Mouse (Mus musculus) intestine, postnatal 0 days (tissue): ENCODE measurements at regions not wholly inside any gene's neighbourhood (a gene's known extent, or its start where the extent isn't known, plus 50 kb on each side); places are given as distances from the start of the nearest gene placed in this dataset.

Experiments
- ATAC-seq: fragments of 200-750 bp; cut with Nextera tagmentation; 2 replicates; pipeline ENCODE4 v1.8.0; 2017; ENCODE audit warnings: mild to moderate bottlenecking, moderate TSS enrichment, moderate library complexity
- H3K27ac ChIP-seq: fragments of 300-500 bp; sonication (generic); 2 replicates; pipeline ENCODE4 v1.5.1; 2014; ENCODE audit warnings: mild to moderate bottlenecking, low read depth, low read length, moderate library complexity
- H3K27me3 ChIP-seq: fragments of 300-500 bp; sonication (generic); replicated peaks from 2 replicates; pipeline ENCODE4 v1.6.1; 2014; ENCODE audit warnings: low read length, mixed read lengths; ENCODE audit not compliant: control insufficient read depth, insufficient read depth
- H3K36me3 ChIP-seq: fragments of 300-500 bp; sonication (generic); 2 replicates; pipeline ENCODE4 v1.6.1; 2014; ENCODE audit warnings: mild to moderate bottlenecking, moderate library complexity; ENCODE audit not compliant: control insufficient read depth, insufficient read depth
- H3K4me1 ChIP-seq: fragments of 300-500 bp; sonication (generic); replicated peaks from 2 replicates; pipeline ENCODE4 v1.6.1; 2014; ENCODE audit warnings: antibody characterized with exemption, low read length, mixed read lengths; ENCODE audit not compliant: control insufficient read depth, insufficient read depth
- H3K4me2 ChIP-seq: fragments of 300-500 bp; sonication (generic); replicated peaks from 2 replicates; pipeline ENCODE4 v1.6.1; 2014; ENCODE audit warnings: low read depth, mild to moderate bottlenecking, moderate library complexity
- H3K4me3 ChIP-seq: fragments of 300-500 bp; sonication (generic); 2 replicates; pipeline ENCODE4 v1.5.1; 2014; ENCODE audit warnings: low read depth, low read length
- H3K9ac ChIP-seq: fragments of 300-500 bp; sonication (generic); 2 replicates; pipeline ENCODE4 v1.6.1; 2014; ENCODE audit warnings: mild to moderate bottlenecking, low read depth, low read length
- H3K9me3 ChIP-seq: fragments of 300-500 bp; sonication (generic); 2 replicates; pipeline ENCODE4 v1.6.1; 2016; ENCODE audit warnings: mixed run types; ENCODE audit not compliant: control insufficient read depth
- CTCF ChIP-seq: sonication (generic); IDR thresholded peaks from 2 replicates; pipeline ENCODE4 v1.5.1; 2016; ENCODE audit warnings: low read depth, mild to moderate bottlenecking, control low read depth, antibody characterized with exemption, moderate library complexity
- WGBS: fragments of 180-500 bp; shearing (Covaris S2); extraction: QIAGEN DNeasy Blood & Tissue Kit; methylation state at CpG from one replicate; pipeline ENCODE4 v1.1.7; 2014; 5-methylcytosine and 5-hydroxymethylcytosine counted together

DNA sequence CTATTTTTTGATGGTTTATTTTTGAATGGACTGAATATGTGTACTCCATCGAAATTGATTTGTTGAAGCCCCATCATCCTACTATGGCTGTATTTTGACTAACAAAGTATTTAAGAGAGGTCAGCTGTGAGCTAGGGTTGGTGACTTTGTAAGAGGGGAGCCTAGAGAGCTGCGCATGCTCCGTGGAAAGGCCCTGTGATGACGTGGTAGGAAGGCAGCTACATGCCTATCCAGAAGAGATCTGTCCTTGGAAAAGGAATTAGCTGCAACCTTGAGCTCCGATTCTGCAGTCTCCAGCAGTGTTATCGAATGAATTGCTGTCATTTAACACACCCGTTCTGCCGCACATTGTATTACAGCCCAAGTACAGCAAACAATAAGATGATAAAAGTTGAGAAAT is 287.1 kb upstream of the Prickle1 start:
- 58% methylated on average over 8 of the region's 8 CpGs for WGBS
- TF ChIP-seq CTCF, result no peak
- Histone ChIP-seq H3K27ac (no peak overlapping the region), H3K4me1 (no peaks in the 10 kb centered on the region), H3K9me3 (no peaks in the 10 kb centered on the region), H3K9ac (no peak overlapping the region), H3K36me3 (no peaks in the 10 kb centered on the region), H3K4me3 (no peak overlapping the region), H3K27me3 (no peaks in the 10 kb centered on the region), H3K4me2 (no peak overlapping the region)
- no peak for ATAC-seq

DNA sequence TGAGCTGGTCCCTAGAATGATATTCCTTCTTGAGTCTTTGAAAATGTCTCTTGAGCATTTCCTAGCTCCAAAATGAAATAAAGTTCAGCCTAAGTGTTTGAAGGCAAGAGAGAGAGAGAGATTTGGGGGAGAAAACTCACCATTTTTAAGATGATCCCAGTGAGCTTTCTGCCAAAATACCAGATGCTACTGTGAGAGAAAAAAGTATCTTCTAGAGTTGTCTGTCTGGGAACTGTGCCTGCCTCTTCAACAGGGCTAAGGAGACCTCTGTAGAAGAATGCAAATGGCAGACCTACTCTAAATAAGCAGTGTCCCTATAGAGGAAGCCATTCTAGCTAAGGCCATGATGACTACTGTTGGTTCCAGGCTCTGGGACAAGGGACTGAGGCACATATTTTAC is 285.6 kb upstream of the Prickle1 start:
- no peak for ATAC-seq
- TF ChIP-seq CTCF, result no peak

DNA sequence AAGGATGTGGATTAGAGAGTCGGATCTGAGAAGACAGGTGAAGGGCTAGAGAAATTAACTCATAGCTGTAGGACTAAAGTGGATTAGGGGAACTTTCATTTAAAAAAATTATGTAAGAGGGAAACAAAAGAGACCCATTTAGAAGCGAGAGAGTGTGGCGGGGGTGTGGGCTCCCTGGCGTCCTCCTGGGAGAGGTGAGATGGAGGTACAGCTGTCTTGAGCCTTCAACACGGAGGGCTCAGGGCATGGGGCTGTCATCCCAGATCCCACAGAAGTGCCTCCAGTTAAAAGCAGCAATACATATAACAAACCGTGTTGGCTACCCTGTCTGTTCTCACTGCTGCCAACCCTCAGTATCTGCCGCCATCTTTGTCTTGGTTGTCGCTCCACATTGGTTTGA is 284.6 kb upstream of the Prickle1 start:
- no peaks in the 10 kb centered on the region for H3K9me3 ChIP-seq
- no peak overlapping the region for H3K4me3 ChIP-seq
- H3K36me3 ChIP-seq, result no peaks in the 10 kb centered on the region
- TF ChIP-seq CTCF, result no peak
- H3K4me1 ChIP-seq, result no peaks in the 10 kb centered on the region
- no peaks in the 10 kb centered on the region for H3K27me3 ChIP-seq
- no peak for ATAC-seq
- H3K27ac ChIP-seq, result no peak overlapping the region
- H3K4me2 ChIP-seq, result no peak overlapping the region
- no peak overlapping the region for H3K9ac ChIP-seq
- 88% methylated on average over 8 of the region's 8 CpGs for WGBS

More for the DNA sequence above, 285.6 kb upstream of the Prickle1 start:
- H3K27ac ChIP-seq, result no peak overlapping the region
- H3K27me3 ChIP-seq, result no peaks in the 10 kb centered on the region
- H3K9ac ChIP-seq, result no peak overlapping the region
- H3K9me3 ChIP-seq, result no peaks in the 10 kb centered on the region
- H3K4me3 ChIP-seq, result no peak overlapping the region
- H3K4me2 ChIP-seq, result no peak overlapping the region
- no peaks in the 10 kb centered on the region for H3K36me3 ChIP-seq
- H3K4me1 ChIP-seq, result no peaks in the 10 kb centered on the region

DNA sequence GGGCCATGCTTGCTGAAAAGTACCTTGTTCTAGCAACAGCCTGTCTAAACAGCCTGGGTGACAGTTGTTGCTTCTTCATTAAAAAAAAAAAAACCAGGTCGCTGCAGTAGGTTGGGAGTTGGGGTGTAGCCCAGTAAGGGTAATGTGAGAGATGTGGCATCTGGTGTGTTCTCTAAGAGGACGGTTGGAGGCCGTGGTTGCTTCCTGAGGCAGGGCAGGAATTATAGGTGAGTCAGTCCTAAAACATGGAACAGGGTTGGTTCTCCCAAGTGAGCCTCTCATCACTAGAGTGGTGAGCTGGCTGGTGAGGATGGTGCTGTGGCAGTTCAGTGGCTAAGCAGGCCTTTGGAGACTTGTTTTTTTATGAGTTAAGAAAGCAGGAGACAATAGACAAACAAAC is 283.3 kb upstream of the Prickle1 start:
- Histone ChIP-seq H3K27me3 (no peaks in the 10 kb centered on the region), H3K9ac (no peak overlapping the region), H3K4me3 (no peak overlapping the region), H3K4me2 (no peak overlapping the region), H3K27ac (no peak overlapping the region), H3K4me1 (no peaks in the 10 kb centered on the region), H3K36me3 (no peaks in the 10 kb centered on the region), H3K9me3 (no peaks in the 10 kb centered on the region)
- no peak for TF ChIP-seq CTCF
- 78% methylated on average over 3 of the region's 3 CpGs for WGBS
- ATAC-seq, result no peak

DNA sequence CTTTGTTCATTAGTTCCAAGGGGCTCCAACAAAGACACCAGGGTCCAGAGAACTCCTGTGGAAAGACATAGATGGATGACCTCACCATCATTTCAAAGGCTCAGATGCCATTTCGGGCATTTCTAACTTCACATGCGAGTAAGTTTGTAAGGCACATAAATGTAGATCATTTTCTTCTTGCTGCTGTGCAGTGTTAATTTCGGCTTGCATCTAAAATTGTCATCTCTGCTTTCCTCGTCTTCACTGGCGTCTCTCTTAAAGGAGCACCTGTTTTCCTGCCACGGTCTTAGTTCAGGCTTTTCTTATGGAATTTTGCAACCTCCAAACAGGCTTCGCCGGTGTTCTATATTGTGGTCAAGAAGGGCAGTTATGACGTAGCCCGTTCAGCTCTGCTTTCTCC is 280.6 kb upstream of the Prickle1 start:
- Histone ChIP-seq H3K9me3 (no peaks in the 10 kb centered on the region), H3K4me1 (no peaks in the 10 kb centered on the region), H3K4me2 (no peak overlapping the region), H3K9ac (no peak overlapping the region), H3K27me3 (no peaks in the 10 kb centered on the region), H3K27ac (no peak overlapping the region), H3K36me3 (no peaks in the 10 kb centered on the region), H3K4me3 (no peak overlapping the region)
- TF ChIP-seq CTCF, result no peak
- 86% methylated on average over 10 of the region's 10 CpGs for WGBS
- ATAC-seq, result no peak

DNA sequence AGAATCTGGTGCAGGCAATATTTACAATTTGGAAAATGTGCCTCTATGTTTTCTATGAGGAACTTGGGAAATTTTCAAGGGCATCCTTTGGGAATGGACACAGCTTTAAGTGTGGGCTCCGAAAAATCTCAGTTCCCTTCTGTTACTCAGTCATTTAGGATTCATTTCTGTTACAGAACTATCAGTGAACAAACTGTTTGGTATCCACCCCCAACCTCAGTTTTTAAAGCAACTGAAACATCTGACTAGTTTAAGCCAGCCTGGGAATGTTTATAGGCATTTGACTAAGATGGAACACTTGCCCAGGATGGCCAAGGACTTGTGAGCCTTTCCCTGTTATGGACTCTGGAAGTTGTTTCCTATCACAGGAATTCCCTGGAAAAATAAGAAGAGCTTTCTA is 280.0 kb upstream of the Prickle1 start:
- Histone ChIP-seq H3K27ac (no peak overlapping the region), H3K4me2 (no peak overlapping the region), H3K9me3 (no peaks in the 10 kb centered on the region), H3K4me1 (no peaks in the 10 kb centered on the region), H3K27me3 (no peaks in the 10 kb centered on the region), H3K36me3 (no peaks in the 10 kb centered on the region), H3K9ac (no peak overlapping the region), H3K4me3 (no peak overlapping the region)
- ATAC-seq, result no peak
- no peak for TF ChIP-seq CTCF
- 83% methylated on average over 1 of the region's 1 CpGs for WGBS

DNA sequence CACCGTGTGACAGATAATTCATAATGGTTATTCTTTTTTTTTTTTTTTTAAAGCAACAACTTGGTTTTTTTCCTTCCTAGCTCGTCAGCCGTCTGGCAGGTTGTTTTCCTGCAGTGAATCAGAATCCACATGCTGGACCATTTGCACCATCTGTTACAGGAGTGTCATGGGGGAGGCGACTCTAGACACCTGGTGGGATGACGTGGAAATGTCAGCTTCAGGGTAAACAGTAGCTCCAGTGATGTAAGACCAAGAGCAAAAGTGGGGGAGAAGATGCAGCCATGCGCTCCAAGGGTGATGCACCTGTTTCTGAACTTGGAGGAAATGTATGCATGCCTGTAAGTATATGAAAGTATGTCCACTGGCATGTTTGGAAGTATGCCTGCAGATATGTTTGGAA is 278.5 kb upstream of the Prickle1 start:
- 62% methylated on average over 6 of the region's 6 CpGs for WGBS
- no peak for ATAC-seq
- no peaks in the 10 kb centered on the region for H3K27me3 ChIP-seq

More for the DNA sequence above, 278.5 kb upstream of the Prickle1 start:
- Histone ChIP-seq H3K9ac (no peak overlapping the region), H3K9me3 (no peaks in the 10 kb centered on the region), H3K4me2 (no peak overlapping the region), H3K27ac (no peak overlapping the region), H3K4me1 (no peaks in the 10 kb centered on the region), H3K36me3 (no peaks in the 10 kb centered on the region), H3K4me3 (no peak overlapping the region)
- no peak for TF ChIP-seq CTCF
